Mouse (Mus musculus): ENCODE data around the gene Naip2.
A peak's percentile ranks its signal among the peaks of the same experiment; 100 is the strongest.
"Not testable (repeated sequence)": the region's sequence is repeated elsewhere in the genome, so short reads cannot be mapped to it uniquely, and the experiment has no call there.

Naip2 gene

DNA sequence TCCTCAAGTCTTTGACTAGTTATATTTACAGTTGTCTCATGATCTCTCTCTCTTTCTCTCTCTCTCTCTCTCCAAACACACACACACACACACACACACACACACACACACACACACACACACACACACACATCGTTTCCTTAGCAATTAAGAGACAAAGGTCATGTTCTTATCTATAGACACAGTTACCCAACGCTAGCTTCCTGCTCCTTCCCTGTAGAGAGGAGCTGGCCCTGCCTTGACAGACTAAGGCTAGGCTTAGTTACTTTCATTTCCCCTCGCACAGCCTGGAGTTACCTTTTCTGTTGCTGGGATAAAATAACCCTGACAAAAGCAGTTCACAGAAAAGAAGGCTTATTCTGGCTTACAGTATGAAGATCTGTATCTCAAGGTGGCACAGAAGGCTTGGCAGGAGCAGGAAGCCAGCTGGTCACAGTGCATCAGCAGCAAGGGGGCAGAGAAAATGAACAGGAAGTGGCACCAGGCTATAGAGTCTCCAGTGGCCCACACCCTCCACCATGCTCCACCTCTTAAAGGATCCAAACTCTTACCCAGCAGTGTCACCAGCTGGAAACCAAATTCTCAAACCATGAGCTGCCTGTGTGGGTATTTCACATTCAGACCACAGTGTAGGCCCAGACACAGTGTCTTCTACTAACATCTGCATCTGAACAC lies at the start of gene Naip2:
Naip2 (minus strand) TSS at position 434 of the 675 bp plus-strand sequence.
- not testable (repeated sequence) for DNase-seq

DNA sequence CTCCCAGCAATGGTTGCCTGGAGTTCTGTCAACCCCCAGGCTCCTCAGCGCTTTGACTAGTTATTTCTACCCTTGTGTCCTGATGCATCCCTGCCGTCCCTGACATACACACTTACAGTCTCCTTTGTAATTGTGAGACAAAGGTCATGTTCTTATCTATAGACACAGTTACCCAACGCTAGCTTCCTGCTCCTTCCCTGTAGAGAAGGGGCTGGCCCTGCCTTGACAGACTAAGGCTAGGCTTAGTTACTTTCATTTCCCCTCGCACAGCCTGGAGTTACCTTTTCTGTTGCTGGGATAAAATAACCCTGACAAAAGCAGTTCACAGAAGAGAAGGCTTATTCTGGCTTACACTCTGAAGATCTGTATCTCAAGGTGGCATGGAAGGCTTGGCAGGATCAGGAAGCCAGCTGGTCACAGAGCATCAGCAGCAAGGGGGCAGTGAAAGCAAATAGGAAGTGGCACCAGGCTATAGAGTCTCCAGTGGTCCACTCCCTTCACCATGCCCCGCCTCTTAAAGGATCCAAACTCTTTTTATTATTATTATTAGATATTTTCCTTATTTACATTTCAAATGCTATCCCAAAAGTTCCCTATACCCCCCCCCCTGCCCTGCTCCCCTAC lies 45.1 kb upstream of the Naip2 start:
- not testable (repeated sequence) for DNase-seq

DNA sequence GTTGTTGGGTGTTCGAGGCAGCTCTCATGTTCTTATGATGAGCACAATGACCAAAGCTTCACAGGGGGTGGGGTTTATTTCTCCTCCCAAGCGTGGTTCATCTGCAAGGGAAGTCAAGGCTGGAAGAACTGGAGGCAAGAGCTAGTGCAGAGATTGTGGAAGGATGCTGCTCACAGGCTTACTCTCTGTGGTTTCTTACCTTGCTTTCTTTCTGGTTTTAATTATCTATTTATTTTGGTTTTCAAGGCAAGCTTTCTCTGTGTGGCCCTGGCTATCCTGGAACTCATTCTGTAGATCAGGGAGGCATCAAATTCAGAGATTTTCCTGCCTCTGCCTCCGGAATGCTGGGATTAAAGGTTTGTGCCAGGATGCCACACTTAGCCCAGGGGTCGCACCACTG lies 44.3 kb upstream of the Naip2 start, which contains the start of gene Naip5:
Naip5 (minus strand) TSS at position 101 of the 400 bp plus-strand sequence.
- DNase-seq: not testable (repeated sequence)

DNA sequence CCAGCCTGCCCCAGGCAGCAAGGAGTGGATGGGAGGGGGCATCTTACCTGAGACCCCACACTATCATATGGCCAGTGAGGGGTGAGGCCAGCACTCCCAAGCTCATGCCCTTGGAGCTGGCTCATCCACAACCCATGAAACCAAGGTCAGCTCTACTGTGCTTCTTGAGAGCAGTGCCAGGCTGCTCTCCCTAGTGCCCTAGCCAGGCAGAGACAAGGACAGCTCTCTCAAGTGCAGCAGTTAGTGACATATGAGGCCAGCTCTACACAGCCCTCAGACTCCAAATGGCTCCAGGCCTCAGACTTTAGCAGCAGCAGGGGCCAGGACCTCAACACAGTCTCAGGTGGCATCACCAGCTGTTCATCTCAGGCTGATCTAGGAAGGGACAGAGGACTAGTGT lies 41.8 kb upstream of the Naip2 start:
- no peak for DNase-seq

DNA sequence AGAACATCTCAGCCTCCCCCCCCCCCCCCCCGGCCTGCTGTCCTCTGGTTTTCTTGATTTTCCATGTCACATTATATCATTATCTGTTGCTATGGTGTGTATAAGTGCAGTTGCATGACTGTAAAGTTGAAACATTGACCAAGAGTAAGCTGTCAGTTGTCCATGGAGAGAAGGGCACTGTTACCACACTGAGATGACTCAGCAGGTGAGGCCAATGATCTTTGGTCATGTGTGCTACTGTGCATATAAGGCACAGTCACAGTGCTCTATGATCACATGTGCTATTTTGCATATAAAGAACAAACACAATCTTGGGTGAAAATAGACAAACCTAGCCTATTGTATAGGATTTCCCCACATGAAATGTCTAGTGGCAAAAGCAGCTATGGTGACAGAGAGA lies 11.8 kb upstream of the Naip2 start:
- not testable (repeated sequence) for DNase-seq

DNA sequence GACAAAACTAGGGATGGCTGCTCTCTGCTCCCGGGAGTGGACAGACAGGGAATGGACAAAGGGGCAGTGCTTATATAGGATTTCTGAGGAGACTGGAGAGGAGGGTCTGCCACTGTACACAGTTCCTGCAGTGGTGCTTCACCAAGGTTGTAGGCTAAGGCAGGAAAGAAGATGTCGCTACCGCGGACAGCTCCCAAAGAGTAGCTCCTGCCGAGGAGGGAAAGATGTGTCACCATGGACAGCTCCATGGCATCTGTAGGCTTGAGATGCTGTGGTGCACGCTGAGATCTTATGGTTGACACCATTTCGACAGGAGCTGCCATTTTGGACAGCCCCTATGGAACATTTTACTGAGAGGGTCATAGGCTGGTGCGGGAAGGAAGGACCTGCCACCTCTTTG lies 8.6 kb upstream of the Naip2 start:
- DNase-seq: no peak

DNA sequence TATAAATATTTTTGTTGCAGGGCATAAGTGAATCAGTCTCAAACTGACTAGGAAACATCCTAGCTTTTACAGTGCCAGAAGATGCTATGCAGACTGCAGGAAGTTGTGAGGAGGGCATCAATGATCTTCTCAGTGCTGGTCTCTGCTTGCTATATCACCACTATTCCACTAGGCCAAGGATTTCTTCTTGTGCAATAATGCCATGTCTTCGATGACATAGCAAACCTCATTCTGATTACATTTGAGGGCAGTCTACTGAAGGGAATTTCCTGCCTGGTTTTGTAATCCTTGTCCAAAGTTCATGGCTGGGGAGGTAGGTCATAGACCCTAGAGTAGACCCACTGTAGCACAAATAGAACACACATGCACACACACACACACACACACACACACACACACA lies 1.4 kb upstream of the Naip2 start:
- DNase-seq: no peak

DNA sequence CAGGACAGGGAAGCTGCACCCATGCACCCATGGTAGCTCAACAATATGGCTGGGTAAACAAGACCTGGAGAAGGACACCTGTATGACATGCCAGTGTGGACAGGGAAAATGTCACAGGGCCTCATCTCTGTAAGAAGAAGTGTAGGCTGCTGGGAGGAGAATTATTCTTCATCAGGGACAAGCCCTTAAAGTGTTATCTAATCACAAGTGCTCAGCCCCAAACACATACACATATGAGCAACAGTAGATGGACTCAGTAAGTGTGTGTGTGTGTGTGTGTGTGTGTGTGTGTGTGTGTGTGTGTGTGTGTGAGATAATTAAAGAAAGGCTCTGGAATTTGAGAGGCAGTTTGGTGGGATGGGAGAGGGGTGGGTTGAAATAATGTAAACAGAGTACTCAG lies 1.1 kb downstream of the Naip2 start:
- DNase-seq: no peak

DNA sequence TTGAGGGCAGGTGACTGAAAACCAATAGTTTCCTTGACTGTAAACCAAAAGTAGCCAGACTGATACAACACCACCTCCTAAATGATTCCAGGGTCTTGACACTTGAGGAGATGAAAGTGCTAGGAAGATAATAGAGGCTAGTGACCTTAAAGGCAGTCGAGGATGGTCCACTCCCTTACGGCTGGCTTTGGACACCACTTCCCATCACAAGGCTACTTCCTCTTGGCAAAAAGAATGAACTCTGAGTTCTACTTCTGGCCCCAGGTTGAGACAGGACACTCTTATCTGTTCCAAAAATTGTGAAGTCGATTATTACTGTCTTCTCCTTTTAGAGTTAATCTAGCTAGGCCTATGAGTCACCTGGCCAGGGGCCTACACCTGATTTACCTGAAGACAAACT lies 6.5 kb downstream of the Naip2 start:
- no peak for DNase-seq

DNA sequence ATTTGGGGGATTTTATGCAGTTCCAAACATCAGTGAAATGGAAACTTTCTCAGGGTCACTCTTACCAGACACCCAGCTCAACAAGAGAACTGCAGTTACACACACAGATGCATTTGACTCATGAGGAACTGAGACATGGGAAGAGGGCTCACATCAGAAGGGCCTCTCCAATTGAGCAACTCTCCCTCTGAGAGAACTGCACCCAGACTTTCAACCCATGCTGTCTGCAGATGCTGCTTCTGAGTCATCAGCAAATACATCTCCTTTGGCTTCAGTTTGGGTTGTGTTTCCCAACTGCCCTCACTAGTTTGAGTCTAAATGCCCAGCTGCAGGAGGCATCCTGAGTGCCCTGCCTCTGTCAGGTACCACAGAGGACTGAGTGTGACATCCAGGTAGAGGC lies 18.8 kb downstream of the Naip2 start:
- not testable (repeated sequence) for DNase-seq

DNA sequence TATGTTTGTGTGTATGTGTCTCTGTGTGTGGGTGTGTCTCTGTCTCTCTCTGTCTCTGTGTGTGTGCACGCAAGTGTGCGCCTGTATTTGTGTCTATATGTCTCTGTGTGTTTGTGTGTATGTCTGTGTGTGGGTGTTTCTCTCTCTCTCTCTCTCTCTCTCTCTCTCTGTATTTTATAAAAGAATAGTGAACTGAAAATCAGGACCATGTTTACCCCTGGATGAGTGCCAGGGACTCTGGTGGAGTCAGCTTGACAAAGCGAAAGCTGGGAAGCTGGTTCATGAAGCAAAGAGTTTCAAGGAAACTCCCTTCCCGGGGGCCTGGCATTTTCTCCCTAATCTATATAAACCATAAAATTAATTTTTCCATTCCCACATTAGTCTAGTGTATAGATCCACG lies 27.5 kb downstream of the Naip2 start:
- DNase-seq: not testable (repeated sequence)

DNA sequence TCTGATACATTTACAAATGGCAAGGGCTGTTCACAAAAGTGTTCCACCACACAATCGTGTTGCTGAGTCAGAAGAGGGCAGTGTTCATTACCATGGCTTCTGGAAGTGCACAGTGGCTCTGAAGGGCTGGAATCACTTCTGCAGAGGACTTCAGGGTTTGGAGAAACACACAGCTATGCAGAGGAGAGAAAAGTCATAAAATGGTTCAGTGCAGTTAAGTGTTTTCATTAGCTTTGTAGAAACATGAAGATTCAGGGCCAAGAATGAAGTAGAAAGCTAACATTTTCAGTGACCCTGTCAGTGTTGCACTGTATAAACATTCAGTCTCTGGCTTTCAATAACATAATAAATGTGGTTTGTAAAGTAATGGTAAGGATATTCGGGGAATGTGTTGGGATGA lies 35.5 kb downstream of the Naip2 start:
- not testable (repeated sequence) for DNase-seq

DNA sequence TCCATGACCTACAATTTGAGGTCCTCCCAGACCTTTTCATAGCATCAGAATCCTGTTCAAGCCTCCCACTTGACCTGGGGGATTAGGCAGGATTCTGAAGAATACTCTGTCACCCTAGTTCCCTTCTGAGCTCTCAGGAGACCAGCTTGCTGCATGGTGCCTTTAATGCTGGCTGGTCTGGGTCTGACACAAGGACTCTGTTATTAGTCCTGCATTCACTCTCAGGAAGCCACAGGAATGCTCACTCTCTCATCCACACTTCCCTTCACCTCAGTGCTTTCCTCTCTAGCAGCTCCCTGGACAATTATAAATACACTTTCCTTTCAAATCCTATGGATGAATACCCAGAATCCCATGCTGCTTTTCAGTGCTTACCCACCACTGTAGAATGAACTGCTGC lies 39.4 kb downstream of the Naip2 start:
- DNase-seq: not testable (repeated sequence)

DNA sequence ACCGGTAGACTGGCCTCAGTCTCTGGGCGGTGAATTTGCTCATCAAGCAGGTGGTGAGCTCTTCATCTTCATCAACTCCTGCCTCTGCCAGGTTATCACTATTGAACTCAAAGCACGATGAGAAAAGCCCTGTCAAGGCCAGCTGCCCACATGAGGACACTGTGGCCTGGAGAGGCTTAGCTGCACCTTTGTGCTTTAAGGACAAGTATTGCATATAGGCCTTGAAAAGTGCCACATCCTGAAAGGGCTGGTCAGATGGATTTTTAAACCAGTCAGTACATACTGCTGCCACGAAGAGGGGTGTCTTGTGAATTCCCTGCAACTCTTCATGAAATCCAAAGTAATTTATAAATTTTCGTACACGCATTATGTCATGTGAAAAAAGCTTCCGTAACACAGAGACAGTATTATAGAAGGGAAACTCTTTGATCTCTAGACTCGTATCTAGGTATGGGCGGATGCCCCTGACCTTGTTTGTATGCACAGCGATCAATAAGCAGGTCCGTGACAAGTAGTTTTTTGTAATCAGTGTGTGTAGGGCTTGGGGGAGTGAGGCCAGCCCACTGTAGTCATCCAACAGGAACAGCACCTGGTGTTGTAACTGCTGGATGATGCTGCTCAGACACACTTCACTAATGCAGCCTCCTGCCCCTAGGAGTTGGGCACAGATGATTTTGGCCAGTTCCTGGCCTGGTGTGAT lies 40.6 kb downstream of the Naip2 start:
- not testable (repeated sequence) for DNase-seq

DNA sequence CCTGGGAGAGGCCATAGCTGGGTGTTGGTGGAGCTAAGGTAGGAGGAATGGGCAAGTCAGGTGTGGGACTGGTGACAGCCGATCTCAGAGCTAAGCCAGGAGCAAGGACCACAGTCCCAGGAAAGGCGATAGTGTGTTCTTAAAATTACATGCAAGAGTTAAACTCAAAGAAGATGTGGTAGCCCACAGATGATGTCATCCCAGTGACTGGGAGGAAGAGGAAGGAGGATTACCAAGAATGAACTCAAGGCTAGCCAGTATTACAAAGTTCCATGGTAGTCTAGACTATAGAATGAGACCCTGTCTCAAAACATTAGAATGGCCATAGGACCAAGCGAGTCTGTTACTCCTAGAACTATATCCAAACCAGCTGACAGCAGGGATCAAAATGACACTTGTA lies 45.3 kb downstream of the Naip2 start:
- DNase-seq: no peak

DNA sequence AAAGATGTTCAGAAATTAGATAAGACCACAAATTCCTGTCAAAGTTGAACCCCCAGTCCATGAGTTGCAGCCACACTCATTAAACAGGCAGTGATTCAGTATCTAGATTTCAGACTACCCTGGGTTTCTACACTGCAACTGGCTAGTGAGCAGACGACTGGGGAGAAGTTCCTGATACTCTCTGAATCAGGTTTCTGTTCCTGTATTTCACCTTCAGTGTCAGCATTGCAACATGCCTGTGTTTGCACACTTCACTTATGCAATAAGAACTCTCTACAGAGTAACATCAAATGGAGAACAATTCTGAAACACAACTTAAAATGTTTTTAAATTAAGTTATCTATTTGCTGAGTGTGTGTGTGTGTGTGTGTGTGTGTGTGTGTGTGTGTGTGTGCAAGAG lies 49.2 kb downstream of the Naip2 start:
- DNase-seq: no peak

DNA sequence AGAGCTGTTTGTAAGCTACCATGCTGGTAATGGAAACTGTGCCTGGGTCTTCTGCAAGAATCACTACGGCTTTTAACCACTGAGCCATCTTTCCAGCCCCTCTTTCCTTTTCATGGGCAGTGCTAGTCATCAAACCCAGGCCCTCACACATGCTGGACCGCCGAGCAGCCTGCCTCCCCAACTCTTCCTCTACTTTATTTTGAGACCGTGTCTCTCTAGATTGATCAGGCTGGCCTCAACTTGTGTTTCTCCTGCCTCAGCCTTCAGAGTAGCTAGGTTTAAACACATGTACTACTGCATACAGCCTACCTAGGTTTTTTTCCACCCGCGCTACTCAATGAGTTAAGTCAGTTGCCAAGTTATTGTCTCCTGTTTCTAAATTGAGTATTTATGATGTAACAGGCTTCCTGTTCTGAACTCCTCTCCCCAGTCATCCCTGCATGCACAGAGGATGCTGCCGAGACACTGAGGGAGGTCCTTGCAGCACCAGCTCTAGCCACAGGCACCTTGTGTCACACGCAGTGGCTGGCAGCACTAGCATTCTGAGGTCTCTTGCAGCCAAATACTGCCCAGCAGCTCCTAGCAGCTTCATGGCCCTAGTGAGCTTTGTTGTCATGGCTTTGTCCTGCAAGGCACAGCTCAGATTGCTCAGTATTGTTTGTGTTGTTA lies 60.1 kb downstream of the Naip2 start:
- DNase-seq: no peak

DNA sequence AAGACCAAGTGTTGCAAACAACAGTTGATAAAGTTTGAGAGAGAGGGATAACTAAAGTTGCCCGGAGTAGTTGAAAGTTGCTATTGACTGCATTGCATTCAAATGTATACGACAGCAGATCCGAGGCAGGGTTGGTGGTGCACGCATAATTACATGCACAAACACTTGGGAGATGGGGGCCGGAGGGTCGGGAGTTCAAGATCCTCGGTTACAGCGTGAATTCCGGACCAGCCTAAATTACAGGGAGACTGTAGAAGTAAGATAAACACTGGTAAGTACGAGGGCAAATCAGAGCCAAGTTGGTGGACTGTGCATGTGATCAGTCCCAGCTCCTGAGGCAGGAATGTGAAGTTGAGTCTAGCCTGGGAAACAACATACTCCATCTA lies 76.6 kb downstream of the Naip2 start:
- no peak for DNase-seq

DNA sequence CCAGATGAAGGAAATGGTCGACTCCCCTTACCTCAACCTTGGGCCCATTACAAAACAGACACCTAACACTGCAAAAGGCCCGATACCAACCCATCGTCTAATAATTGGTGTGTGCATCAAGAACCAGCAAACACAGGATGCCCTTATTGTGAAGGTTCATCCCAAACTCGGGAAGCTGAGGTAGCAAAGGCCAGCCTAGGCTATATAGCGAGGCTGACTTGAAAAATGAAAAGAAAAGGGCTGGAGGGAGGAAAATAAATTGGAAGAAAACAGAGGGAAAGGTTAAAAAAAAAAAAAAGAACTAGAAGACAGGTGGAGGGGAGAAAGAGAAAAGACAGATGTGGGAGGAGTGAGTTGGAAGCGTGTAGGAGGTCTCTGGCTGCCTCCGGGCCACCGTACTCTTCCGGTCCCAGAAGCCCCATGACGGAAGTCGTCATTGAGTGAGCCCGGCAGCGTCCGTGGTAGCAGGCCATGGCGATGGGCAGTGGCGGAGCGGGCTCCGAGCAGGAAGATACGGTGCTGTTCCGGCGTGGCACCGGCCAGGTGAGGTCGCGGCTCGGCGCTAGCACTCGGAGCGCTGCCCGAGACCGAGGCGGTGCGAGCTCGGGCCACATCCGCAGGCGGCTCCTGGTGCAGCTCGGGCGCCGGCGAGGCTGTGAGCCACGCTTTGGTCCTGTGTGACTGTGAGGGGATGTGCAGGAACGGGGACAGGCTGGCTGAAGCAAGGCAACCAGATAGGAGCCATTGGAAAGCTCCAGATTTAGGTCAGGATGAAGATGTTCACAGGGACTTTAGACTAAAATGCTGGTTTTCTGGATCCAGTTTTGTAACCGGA lies 77.3 kb downstream of the Naip2 start, which contains the start of gene Smn1:
Smn1 (plus strand) TSS at position 430 of the 835 bp plus-strand sequence.
- DNase-seq: peak; percentile 97 to 99

DNA sequence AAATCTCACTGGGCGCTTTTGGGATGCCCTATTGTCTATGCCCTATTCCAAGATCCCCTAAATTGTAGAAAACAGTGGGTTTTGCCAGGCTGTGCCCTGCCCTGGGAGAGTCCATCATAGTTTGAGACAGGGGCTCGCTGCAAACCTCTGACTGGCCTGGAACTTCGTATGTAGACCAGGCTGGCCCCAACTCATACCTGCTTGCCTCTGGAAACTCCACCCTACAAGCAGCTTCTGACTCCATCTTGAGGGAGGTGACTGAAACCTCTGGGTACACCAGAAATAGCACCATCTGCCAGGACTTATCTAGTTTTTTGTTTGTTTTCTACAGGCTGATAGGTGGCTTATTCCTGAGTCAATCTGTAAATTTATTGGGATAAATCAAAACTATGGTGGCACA lies 77.9 kb downstream of the Naip2 start:
- DNase-seq: no peak

DNA sequence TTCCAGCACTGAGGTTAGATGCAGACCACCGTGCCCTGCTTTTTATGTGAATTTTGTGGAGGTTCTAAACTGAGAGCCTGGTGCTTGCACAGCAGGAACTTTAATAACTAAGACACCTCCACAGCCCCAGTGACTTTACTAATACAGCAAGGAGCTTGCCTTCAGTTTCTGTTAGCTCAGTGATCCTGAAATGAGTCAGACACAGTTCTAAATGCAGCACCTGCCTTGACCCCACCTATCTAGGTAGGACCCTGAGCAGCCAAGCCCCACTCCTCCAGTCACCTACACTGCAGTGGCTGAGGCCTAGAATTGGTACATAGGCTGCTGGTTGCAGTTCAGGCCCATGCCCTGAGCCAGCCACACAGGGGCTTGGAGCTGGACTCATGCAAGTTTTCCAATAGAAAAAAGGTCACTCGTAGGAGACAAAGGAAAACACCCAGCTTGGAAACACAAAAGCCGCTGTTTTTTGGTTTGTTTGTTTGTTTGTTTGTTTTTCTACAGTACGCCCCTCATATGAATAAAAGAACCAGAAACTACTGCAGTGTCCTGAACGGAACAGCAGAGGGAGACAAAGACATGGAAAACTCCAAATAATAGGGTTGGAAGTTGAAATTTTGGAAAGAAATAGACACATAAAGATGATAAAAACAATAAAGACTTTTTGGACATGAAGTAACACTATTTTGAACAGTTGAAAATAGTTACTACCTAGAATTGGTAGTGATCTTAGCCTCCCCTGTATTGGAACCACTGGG lies 89.5 kb downstream of the Naip2 start:
- DNase-seq: no peak

All from cerebellum, adult 18-20 months (tissue).